Mouse (Mus musculus) induced T-regulatory cell, adult 2 months (primary cell): ENCODE measurements around the gene Bcar3.

Experiments used
- DNase-seq: peaks from one replicate; pipeline ENCODE4 v3.0.0-alpha.2; 2012; ENCODE audit warnings: low read depth

Gene Bcar3

DNA sequence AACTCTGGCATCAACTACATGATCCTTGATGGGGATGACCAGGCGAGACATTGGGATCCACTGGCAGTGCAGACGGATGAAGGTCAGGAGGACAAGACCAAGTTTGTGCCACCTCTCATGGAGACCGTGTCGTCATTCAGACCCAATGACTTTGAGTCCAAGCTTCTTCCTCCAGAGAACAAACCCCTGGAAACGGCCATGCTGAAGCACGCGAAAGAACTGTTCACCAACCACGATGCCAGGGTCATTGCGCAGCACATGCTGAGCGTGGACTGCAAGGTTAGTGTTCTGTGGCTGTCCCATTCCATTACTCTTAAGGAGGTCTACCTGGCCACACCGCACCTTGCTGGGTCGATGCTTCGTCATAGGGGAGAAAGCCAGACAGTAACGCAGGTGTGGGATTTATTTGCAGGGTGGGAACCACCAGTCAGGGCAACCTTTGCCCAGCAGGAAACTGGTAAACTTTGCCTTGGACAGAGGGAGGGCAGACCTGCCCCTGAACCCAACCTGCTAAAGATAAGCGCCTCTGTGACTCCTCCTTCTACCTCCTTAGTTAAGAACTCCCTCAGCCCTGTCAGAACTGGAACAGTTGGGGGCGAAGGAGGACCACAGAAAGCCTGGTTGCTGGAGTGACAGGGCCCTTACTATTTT is 218.9 kb downstream of the Bcar3 start:
- no peak for DNase-seq

DNA sequence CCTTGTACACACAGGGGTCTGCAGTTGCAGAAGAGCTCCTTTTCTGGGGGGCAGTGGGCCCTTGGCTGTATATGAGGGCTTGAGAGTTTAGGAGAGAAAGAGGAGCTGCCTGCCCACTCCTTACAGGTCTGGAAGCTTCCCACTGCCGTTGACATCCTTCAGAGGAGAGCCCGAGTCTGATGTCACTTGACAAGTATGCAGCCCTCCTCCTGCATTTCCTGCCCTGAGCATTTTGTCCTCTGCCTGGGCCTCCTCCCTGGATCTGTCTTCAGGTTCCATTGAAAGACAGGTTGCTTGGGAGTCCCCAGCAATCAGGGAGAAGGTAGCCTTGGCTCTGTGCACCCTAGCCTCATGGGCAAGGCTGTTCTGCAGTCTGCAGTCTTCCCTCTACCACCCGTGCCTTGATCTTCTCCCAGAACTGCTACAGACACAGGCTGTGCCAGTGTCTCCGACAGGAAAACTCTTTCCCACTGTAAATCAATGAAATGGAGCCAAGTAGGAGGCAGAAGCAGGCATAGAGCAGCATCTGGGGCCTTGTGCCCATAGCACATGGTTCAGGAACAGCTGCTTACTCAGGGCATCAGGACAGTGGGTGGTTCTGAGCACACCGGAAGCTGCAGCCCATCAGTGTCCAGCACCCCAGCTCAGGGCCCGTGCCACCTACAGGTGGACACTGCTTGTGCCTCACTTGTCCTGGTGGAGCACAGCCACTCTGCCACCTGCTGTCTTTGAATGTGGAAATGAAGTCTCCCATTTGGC is 221.8 kb downstream of the Bcar3 start:
- no peak for DNase-seq

DNA sequence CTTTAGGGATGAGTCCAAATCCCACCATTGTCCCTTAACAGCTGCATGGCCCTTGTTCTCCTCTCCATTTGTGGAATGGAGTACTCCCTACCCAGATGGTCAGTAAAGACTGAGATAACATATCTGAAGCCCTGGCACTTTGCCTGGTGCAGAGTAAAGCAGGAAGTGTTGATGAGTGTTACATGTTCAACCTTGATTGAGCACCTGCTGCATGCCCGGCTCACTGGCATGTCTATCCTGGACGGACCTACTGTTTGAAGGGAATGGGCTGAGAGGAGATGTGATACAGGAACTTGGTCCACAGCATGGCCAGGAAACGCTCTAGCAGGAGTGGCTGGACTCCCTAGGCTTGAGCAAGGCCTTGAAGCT is 222.4 kb downstream of the Bcar3 start:
- no peak for DNase-seq

DNA sequence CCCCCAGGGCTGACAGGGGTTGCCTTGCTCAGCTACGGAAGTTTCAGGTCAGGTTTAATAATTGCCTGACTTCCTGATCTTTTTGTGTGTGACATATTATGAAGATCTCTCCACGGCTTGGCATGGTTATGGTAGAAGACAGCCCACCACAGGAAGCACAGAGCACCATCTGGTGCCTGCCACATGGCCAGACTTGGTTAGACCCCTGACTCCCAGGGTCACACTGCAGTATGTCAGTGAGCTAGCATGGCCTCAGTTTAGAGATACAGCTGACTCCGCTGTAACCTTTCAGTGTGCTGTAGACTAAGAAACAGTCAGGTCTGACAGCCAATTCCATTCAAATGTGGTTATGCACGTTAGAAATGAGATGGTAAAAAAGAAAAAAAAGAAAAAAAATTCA is 223.8 kb downstream of the Bcar3 start:
- no peak for DNase-seq

DNA sequence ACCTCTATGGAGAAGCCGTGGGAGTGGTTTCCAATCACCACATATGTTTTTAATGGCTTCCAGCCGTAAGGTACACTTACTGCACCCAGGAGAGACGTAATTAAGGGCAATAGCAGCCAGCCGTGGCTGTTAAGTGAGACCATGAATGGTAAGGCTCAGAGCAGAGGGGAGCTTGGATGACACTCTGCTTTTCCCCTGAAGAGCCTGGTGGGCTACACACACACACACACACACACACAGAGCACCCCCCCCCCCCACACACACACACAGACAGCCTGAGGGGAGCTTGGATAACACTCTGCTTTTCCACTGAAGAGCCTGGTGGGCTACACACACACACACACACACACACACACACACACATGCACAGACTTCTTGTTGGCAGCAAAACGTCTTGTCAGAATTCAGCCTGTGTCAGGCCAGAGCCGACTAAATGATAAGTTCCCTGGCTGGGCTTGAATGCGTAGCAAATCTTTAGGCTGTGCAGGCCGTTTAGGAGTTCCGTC is 224.3 kb downstream of the Bcar3 start:
- no peak for DNase-seq

DNA sequence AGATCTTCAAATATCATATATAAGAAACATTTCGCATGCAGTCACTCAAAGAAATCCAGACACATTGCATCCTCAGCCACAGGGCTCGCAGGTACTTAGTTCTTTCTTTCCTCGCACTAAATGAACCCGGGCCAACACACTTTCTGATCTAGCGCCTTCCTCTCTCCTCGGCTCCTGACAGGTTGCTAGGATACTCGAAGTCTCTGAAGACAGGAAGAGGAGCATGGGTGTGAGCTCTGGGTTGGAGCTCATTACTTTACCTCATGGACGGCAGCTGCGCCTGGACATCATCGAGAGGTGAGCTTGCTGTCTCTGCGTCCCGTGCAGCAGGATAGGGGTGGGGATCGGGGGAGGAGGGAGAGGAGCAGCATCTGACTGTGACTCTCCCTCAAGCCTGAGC is 225.1 kb downstream of the Bcar3 start:
- DNase-seq: no peak

DNA sequence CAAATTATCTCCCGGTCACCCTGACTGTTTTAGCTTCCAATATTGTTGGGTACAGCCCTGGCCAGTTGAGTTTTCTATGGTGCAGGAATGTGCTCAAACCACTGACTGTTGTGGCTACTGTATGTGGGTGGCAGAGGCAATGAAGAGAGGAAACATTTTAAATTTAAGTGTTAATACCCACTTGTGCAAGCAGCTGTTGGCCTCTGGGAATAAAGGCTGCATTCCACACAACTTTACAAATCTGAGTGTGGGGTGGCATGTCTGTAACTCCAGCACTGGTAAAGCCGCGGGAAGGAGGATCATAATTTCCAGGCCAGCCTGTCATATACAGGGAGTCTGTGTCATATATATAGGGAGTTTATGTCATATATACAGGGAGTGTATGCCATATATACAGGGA is 226.4 kb downstream of the Bcar3 start:
- DNase-seq: no peak

DNA sequence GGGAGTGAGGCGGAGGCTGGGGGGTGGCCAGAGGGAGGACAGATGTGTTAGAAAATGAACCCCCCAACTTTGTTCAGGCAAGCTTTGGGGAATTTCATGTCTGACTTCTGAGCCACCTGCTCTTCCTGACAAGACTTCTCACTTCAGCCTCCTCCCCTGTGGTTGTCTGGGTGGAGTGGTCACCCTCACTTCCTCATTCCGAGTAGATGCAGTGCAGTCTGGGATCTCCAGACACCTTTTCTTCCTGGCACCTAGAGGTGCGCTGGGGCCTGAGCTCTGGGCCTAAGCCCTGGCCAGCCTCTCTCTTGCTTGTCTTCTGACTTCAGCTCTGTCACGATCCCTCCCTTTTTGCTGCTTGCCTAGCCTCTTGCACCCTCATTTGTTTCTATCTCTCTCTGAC is 226.9 kb downstream of the Bcar3 start:
- no peak for DNase-seq

DNA sequence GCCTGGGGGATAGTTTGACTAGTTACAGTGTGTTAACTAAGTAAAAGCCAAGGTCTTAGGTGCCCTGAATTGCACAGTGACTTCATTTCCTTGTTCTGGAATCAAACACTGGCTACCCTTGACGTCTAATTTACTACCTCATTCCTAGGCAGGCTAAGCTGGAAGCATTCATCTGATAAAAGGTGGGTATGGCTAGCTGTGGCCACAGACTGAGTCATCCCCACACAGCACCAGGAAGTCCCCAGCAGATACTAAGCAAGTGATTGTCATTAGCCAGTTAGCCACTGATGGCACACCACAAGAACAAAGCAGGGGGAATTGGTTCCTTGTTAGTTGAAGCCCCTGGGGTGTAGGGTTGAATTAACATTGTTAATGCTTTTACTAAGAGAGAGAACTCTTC is 227.4 kb downstream of the Bcar3 start:
- no peak for DNase-seq

DNA sequence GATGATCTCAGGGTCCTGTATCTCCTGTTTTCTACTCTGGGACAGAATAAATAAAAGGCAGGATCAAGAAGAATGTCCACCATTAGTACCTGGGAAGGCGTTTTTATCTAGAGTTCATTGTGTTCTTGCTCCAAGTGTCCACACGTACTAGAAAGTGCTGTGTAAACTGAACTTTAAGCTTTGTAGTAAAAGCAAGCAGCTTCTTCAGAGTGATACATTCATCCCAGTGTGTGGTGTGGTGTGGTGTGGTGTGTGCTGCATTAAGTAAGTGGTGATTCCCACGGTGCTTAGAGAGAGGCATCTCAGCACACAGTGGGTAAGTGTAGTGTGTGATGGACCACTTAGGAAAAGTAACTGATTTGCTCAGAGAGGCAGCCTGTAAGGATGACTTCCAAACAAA is 234.5 kb downstream of the Bcar3 start:
- no peak for DNase-seq

DNA sequence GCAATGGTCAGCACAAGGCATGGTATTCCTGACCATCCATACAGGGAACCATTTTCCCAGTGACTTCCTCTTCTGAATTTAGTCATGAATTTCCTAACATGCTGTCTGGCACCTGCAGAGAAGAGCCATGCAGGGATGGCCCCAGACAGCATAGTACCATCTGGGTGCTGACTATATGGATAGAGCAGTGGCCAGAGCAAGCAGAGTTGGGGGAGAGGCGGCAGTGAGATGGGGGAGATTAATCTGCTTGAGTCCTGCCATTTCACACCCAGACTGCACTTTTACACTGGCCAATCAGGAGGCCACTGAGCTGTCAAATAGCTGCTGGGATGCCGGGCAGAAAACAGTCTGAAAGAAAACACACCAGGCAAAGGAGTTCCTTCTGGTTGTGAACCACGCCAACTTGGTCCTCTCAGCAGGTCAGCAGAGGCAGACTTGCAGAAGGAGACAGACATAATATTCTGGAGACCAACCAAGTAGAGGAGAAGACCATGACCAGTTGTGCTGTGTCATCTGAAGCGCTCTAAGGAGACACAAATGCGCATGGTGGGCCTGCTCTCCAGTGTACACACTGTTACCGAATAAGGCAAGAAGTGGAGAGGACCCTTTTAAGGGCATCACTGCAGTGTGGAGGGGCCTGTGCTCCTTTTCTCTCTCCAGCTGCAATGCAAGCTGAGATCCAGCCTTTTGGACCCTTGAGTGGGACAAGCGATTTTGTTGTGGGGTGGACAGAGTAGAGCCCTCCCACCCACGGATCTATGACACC is 242.2 kb downstream of the Bcar3 start:
- no peak for DNase-seq

DNA sequence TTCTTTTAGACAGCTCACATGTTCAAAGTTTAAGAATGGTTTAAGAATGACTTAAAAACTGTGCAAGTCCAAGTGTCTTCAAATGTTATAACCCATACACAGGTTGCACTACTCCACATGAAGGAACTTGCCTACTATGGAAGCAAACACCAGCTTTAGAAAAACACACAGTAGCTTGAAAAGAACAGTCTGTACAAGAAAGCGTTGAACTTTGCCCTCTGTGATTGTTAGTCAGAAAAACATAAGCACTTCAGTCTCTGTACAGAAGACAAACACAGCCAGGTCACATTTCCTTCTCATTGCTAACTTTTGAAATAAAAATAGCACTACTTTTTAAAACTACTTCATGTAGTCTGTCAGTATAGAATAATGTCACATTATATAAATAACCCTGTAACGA is 244.9 kb downstream of the Bcar3 start:
- DNase-seq: no peak

DNA sequence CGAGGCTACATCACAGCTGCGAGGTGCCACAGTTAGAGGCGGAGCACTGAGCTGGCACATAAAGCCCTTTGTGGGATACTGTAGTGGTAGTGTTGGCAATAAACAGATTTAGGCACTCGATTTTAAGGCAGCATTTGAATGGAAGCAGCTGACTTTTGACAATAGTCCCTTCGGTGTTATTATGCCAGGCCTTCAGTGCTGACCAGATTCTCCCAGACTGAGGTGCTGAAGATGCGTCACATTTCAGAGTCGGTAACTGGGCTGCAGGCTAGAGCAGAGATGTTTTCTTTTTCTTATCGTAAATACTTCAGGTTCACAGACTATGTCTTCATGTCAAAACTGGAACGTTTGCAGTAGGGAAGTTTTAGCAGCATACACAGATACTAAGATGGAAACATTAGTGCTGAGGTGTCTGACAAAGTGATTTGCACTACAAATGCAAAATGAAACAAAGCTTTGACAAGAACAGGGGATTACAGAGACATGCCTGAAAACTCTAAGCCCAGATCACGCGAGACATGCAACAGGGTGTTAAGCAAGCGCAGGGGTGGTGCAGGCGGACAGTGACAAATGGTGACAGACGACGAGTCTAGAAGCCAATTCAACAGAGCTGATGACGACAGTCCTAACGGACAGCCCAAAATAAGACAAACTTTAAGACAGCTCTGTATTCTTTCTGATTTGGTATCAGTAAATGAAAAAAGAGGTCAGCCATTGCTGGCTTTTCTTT is 246.2 kb downstream of the Bcar3 start:
- DNase-seq: no peak

DNA sequence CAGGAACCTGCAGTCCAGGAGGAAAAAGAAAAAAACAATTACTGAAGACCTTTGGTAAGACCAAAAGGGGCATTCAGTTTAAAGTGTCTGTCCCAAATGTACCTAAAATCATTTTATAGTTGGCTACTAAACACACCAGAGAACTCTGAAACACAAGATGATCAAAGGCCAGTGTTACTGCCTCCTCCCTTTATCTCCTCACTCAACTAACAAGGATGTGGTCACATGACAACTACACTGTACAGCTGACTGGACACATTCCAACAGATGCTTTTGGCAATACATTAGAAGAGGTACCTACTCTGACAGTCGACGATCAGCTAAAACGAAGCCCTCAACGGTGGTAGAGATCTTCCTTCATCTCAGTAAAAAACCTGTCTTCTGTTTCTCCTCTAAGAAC is 247.0 kb downstream of the Bcar3 start:
- DNase-seq: no peak

DNA sequence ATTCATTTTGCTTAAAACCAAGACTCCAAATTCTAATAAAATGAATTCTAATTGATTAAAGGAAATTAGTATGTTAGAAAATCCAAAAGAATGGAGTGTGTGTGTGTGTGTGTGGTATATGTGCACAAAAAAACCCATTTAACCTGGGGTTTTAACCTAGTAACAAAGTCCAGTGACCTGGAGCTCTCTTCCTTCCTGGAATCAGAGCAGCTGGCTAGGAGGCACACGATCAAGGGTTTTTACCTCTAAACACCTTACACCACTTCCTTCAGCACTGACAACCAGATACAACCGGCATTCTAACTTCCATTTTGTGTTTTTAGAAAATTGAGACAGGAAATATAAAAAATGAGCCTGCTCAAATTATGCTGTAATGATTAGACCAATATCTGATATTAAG is 251.4 kb downstream of the Bcar3 start:
- no peak for DNase-seq

DNA sequence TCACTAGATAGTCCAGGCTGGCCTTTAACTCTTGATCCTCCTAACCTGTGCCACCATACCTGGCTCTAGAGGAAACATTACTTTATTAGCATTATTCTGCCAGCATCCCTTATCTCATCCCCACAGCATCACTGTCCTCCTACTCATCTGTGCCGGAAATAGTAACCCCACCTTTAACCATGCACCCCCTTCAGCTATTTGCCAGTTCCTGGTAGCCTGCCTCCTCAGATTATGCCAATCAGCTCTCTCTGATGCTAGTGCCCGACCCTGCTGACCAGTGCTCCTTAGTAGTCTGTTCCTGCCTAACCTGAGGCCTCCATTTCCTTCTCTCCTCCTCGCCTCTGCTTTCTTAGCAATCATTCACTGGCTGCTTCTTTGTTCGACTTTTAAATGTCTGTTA is 253.5 kb downstream of the Bcar3 start:
- DNase-seq: no peak

DNA sequence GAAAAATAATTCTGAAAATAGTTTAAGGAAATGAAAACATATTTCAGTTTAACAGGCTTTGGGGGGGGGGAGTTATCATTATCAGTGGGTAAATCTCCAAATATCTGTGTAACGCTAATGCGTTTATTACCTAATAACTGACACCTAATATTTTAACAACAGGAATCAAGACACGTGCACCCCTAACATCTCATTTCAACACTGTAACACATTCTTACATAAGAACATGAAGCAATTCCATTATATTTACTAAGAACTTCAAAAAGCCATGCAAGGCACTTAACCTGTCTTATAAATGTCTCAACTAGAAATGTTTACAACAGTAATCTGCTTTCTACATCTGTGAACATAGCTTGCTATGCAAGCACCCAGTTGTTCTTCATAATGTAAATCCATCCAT is 257.2 kb downstream of the Bcar3 start:
- no peak for DNase-seq

DNA sequence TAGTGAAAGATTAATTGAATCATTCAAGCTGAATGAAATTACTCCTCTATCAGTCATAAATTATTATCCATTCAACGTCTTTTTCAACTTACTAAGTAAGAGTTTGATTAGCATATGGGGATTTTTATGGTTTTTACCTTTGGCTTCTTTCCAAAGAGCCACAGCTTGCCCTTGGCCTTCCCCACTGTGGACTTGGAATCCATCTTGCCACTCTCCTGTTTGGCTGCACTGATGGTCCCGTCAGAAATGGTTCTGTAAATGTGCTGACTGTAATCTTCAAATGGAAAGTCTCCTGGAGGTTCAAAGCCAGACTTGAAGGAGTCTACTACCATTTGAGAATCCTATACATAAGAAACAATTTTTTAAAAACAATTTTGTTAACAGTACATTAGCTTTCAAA is 263.8 kb downstream of the Bcar3 start:
- no peak for DNase-seq

DNA sequence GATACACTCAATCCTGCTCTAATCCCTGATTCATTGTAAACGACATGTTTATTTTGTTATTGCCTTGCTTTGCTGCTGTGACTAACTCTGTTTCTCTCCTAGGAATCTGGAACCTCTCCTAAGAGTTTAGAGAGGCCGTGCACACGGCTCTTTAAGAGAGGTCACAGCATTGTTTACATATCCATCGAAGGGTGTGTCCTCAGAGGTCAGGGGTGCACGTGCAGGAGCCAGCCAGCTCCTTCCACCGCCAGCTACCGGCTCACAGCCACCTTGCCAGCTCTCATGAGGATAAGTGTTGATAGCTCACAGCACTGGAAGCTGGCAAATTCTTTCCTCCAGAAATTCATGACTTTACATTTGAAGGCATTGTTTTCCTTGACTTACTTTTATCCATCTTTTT is 271.3 kb downstream of the Bcar3 start:
- DNase-seq: no peak

DNA sequence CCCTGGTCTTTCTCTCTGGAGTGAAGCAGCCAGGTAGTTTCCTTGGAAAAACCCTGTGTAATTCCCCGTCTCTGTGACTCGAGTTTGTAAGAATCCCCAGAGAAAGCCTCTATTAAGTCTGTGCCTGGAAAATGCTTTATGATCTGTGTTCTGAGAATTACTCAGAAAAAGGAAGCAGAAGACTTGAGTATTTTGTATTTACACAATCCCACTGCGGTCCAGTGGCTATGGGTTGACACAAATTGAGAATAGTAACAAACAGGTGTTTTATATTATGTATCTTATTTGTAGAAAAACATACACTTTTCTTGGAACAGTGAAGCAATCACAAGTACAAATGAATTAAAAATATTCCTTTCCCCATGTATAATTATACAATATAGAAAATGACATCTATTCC is 272.2 kb downstream of the Bcar3 start:
- no peak for DNase-seq

DNA sequence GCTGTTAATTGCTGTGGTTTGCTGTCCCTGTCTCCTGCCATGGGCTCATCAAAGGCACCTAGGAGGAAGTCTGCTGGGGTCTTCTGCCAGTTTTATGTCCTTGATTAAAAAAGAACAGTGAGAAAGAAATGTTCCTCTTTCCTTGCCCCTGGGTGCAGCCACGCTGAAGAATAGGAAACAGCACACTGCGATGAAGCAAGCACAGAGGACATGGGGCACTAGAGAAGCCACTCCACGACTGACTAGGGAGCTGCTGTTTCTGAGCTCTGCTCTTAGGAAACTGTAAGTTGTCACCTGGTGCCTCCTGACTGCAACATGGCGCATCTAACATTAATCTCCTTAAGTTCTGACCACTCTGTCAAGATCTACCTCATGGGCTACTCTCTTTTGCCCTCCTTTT is 272.6 kb downstream of the Bcar3 start:
- DNase-seq: no peak
